Mouse (Mus musculus) neural tube, embryonic 13.5 days (tissue): Measurements from ENCODE around the gene Syt1. TPM values are rescaled to one million over a fixed set of nuclear protein-coding genes. Genes with fewer than 3 reads are reported as not detected.

Experiments
- ATAC-seq: fragments of 200-750 bp; cut with Nextera tagmentation; 2 replicates; pipeline ENCODE4 v1.8.0; 2017; ENCODE audit warnings: low read depth, mild to moderate bottlenecking, moderate TSS enrichment, moderate library complexity
- H3K27ac ChIP-seq: fragments of 300-500 bp; sonication (generic); replicated peaks from 2 replicates; pipeline ENCODE4 v1.5.1; 2015; ENCODE audit warnings: moderate library complexity, mild to moderate bottlenecking, inconsistent platforms
- H3K27me3 ChIP-seq: fragments of 300-500 bp; sonication (generic); 2 replicates; pipeline ENCODE4 v1.6.1; 2015; ENCODE audit warnings: mild to moderate bottlenecking, inconsistent platforms
- H3K36me3 ChIP-seq: fragments of 300-500 bp; sonication (generic); 2 replicates; pipeline ENCODE4 v1.6.1; 2015; ENCODE audit warnings: mild to moderate bottlenecking, inconsistent platforms
- H3K4me1 ChIP-seq: fragments of 300-500 bp; sonication (generic); replicated peaks from 2 replicates; pipeline ENCODE4 v1.6.1; 2015; ENCODE audit warnings: inconsistent platforms
- H3K4me2 ChIP-seq: fragments of 300-500 bp; sonication (generic); 2 replicates; pipeline ENCODE4 v1.6.1; 2015; ENCODE audit warnings: inconsistent platforms, mild to moderate bottlenecking, moderate library complexity
- H3K4me3 ChIP-seq: fragments of 300-500 bp; sonication (generic); 2 replicates; pipeline ENCODE4 v1.5.1; 2015; ENCODE audit warnings: mild to moderate bottlenecking, inconsistent platforms
- H3K9ac ChIP-seq: fragments of 300-500 bp; sonication (generic); 2 replicates; pipeline ENCODE4 v1.6.1; 2015; ENCODE audit warnings: moderate library complexity, mild to moderate bottlenecking, inconsistent platforms
- H3K9me3 ChIP-seq: fragments of 300-500 bp; sonication (generic); 2 replicates; pipeline ENCODE4 v1.6.1; 2016; ENCODE audit warnings: inconsistent platforms
- WGBS: fragments of 180-500 bp; shearing (Covaris S2); methylation state at CpG from one replicate; pipeline ENCODE4 v1.1.7; 2015; 5-methylcytosine and 5-hydroxymethylcytosine counted together
- polyA plus RNA-seq: library from polyadenylated mRNA; unstranded; fragments of >200 nt; fragmentation: Nextera tagmentation; extraction: Ambion mirVana; gene quantifications from 2 replicates; pipeline ENCODE4 v1.2.1, GENCODE M21; 2015

Syt1 gene
- polyA plus RNA-seq, 1 experiment from 2014 or later: 70.4 TPM

DNA sequence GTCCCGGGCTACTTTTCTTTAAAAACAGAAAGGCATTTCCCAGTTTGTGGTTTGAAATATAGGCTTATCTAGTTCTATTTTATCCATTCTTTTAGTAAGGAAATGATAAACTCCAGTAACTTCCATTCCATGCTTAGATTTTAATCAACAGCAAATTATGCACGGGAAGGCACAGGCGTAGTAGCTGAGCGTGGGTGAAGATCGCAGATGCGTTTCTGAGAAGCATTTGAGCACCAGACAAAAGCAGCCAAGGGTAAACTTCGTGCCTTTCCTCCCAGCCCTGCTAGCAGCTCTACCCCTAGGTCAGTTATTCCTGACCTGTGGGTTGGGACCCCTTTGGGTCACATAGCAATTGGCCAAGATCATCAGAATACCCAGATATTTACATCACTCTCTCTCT lies 482.4 kb downstream of the Syt1 start:
- ATAC-seq: no peak
- peaks cover 9% of the 10 kb centered on the region for H3K4me1 ChIP-seq
- no peaks in the 10 kb centered on the region for H3K9me3 ChIP-seq
- H3K9ac ChIP-seq: no peak overlapping the region
- no peak overlapping the region for H3K27ac ChIP-seq
- H3K27me3 ChIP-seq: no peaks in the 10 kb centered on the region
- no peak overlapping the region for H3K4me2 ChIP-seq
- no peaks in the 10 kb centered on the region for H3K36me3 ChIP-seq
- H3K4me3 ChIP-seq: no peak overlapping the region
- WGBS: 91% methylated on average over 7 of the region's 7 CpGs

DNA sequence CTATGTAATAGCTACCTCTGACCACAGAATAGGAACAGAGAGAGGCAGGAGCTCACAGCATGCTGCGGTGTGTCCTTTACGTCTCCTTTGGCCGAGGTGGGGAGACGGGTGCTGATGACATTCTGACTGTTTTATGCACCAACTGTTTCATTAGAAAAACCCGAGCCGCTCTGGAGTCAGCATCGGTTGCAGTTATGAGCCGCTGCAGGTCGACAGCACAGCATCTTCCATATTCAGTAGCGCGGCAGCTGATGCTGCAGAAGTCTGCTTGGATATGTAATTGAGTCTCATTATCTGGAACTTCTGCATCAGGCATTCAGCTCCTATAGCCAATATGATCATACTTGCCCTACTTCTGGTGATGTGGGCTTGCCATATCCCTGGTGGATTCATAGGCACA lies 485.3 kb downstream of the Syt1 start:
- peaks cover 6% of the 10 kb centered on the region; the same call in 1 of the 2 replicates for H3K4me1 ChIP-seq
- no peak overlapping the region for H3K4me2 ChIP-seq
- H3K36me3 ChIP-seq: no peaks in the 10 kb centered on the region
- no peak overlapping the region for H3K4me3 ChIP-seq
- no peak overlapping the region for H3K27ac ChIP-seq
- ATAC-seq: no peak
- WGBS: 79% methylated on average over 11 of the region's 11 CpGs
- no peak overlapping the region for H3K9ac ChIP-seq
- no peaks in the 10 kb centered on the region for H3K9me3 ChIP-seq
- H3K27me3 ChIP-seq: no peaks in the 10 kb centered on the region

DNA sequence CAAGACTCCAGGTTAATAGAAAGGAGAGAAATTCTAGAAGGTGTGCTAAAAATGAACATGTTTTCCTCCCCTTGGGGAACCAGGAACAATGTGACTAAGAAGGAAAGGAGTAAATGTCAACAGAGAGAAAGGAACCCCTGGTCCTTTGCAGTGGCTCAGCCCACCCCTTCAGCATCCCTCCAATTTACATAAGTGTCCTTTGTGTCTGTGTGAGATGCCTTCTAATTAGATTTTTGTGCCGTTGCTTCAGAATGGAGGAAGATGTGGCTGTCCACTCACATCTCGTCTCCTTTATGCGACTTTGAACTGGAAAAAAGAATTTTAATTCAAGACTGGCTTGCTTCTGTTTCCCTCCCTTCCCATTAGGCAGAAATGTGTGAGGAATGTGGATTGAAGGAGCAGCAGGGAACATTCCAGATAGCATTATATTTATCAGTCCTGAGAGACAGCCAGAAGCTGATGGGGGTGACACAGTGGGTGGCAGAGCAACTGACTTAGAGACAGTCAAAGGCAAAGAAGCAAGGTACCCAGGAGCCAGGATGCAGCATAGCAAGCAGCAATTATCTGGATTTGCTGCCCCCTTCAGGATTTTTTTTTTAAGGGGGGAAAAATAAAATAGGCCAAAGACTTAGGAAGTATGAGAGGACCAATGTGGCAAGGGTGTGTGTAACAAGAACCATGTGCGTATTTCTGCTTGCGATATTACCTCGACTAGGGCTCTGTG lies 486.3 kb downstream of the Syt1 start:
- Histone ChIP-seq H3K36me3 (no peaks in the 10 kb centered on the region), H3K9ac (no peak overlapping the region), H3K4me3 (no peak overlapping the region), H3K9me3 (no peaks in the 10 kb centered on the region), H3K4me1 (peaks cover 6% of the 10 kb centered on the region; the same call in 1 of the 2 replicates), H3K4me2 (no peak overlapping the region), H3K27ac (no peak overlapping the region), H3K27me3 (no peaks in the 10 kb centered on the region)
- 54% methylated on average over 6 of the region's 6 CpGs for WGBS
- peak; percentile 50; the same call in 1 of the 2 replicates for ATAC-seq

DNA sequence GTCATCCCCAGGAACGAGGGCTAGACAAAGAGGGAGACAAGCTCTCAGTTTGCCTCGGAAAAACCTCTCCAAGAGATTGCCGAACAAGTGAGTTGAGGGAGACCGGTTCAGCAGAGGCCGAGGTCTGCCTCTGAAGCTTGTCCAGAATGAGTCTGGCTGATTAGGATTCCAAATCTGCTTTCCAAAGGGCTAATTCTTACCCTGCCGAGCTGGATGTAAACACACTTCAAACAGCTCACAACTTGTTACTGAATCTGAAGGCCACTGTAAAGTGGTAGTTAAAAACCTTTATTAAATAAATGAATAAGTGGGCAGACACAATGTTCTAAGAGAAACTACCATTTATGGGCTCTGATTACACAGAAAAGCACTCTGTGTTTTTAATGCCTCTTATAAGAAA lies 491.6 kb downstream of the Syt1 start:
- WGBS: 69% methylated on average over 6 of the region's 6 CpGs
- Histone ChIP-seq H3K27ac (no peak overlapping the region), H3K36me3 (no peaks in the 10 kb centered on the region), H3K4me3 (no peak overlapping the region), H3K9ac (no peak overlapping the region), H3K27me3 (no peaks in the 10 kb centered on the region), H3K4me2 (no peak overlapping the region), H3K4me1 (peaks cover 1% of the 10 kb centered on the region; the same call in 1 of the 2 replicates), H3K9me3 (no peaks in the 10 kb centered on the region)
- no peak for ATAC-seq

DNA sequence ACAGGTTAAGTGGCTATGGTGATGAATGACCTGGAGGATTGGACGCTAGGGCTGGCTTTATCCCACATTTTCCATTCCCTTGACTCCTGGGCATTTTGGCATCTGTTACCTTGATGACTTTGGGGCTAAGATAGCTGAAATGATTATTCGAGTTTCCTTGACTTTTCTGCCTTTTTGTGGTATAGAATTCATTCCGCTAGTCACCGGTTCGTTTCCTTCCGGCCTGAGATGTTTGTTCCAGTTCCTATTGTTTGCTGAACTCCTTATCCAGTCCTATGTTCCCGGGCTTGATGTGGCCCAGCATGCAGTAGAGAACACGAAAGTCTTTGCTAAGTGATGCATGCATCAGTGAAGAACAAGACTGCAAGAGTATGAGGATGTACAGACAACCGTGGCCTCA lies 493.7 kb downstream of the Syt1 start:
- Histone ChIP-seq H3K4me3 (no peak overlapping the region), H3K27me3 (no peaks in the 10 kb centered on the region), H3K9me3 (no peaks in the 10 kb centered on the region), H3K4me2 (no peak overlapping the region), H3K27ac (no peak overlapping the region), H3K9ac (no peak overlapping the region), H3K4me1 (no peaks in the 10 kb centered on the region), H3K36me3 (no peaks in the 10 kb centered on the region)
- ATAC-seq: no peak
- 86% methylated on average over 9 of the region's 9 CpGs for whole genome bisulfite sequencing

DNA sequence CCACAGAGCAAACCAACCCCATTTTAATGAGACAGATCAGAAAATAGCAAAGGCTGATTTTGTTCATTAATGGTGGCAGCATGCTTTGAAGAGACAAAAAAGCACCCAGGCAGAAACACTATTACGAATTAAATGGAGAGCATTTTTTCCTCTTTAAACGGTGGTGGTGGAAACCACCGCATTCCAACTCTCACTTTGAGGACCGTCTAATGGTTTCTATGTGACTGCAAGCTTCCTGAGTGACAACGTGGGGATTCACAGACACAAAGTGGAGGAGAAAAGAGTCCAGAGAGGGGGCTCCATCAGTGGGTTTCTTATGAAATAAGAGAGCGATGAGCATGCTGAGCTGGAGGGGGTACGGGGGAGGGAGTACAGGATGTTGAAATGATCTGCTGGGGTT lies 496.1 kb downstream of the Syt1 start:
- 76% methylated on average over 7 of the region's 7 CpGs for WGBS
- no peak overlapping the region for H3K9ac ChIP-seq
- no peaks in the 10 kb centered on the region for H3K36me3 ChIP-seq
- ATAC-seq: no peak
- no peak overlapping the region for H3K4me2 ChIP-seq
- H3K27me3 ChIP-seq: no peaks in the 10 kb centered on the region
- H3K9me3 ChIP-seq: no peaks in the 10 kb centered on the region
- no peak overlapping the region for H3K4me3 ChIP-seq
- H3K4me1 ChIP-seq: no peaks in the 10 kb centered on the region
- 0 out of 2 replicates have a peak overlapping the region, but pooled peaks have one; percentile 38 for H3K27ac ChIP-seq

DNA sequence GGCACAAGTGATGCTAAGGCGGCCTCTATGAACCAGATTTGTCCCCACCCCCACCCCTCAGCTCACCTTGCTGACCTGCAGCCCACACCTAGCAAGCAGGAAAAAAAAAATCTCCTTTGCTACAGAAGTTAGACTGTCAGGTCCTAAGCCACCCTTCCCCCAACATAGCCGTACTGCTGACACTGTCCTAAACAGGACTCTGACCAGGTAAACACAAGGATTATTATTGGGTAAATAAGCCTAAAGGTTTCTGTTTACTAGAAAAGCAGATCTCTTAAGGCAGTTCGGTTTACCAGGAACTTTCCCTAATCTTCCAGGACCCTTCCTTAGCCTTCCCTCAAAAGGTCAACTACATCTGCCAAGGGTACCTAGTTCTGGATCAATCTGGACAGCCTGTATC lies 501.2 kb downstream of the Syt1 start:
- H3K4me3 ChIP-seq: no peak overlapping the region
- no peak overlapping the region for H3K9ac ChIP-seq
- WGBS: 88% methylated on average over 3 of the region's 3 CpGs
- H3K9me3 ChIP-seq: no peaks in the 10 kb centered on the region
- H3K4me2 ChIP-seq: no peak overlapping the region
- no peak for ATAC-seq
- no peak overlapping the region for H3K27ac ChIP-seq
- H3K36me3 ChIP-seq: no peaks in the 10 kb centered on the region
- peaks cover 11% of the 10 kb centered on the region; the same call in 1 of the 2 replicates for H3K4me1 ChIP-seq
- H3K27me3 ChIP-seq: no peaks in the 10 kb centered on the region

DNA sequence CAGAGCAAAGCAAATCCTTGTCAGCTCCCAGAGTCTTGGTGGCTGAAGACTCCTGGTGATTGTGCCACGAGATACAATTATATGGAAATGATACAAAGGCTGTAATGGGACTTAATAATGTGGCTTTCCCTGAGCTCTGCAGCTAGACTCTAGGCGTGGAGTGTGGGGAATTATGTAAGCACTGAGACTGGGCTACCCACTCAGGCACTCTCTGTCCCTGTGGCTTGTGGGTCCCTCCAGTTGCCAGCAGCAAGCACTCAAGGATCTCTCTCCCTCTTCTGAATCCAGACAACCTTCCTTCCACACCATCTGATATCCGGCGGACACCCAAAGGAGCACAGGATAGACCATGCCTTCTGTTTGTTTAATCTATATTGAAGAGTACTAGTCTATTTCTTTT lies 503.9 kb downstream of the Syt1 start:
- H3K27me3 ChIP-seq: no peaks in the 10 kb centered on the region
- H3K4me1 ChIP-seq: peaks cover 18% of the 10 kb centered on the region; the same call in 1 of the 2 replicates
- WGBS: 87% methylated on average over 4 of the region's 4 CpGs
- no peaks in the 10 kb centered on the region for H3K9me3 ChIP-seq
- H3K27ac ChIP-seq: no peak overlapping the region
- H3K9ac ChIP-seq: no peak overlapping the region
- no peak for ATAC-seq
- no peak overlapping the region for H3K4me2 ChIP-seq
- H3K4me3 ChIP-seq: no peak overlapping the region
- no peaks in the 10 kb centered on the region for H3K36me3 ChIP-seq

DNA sequence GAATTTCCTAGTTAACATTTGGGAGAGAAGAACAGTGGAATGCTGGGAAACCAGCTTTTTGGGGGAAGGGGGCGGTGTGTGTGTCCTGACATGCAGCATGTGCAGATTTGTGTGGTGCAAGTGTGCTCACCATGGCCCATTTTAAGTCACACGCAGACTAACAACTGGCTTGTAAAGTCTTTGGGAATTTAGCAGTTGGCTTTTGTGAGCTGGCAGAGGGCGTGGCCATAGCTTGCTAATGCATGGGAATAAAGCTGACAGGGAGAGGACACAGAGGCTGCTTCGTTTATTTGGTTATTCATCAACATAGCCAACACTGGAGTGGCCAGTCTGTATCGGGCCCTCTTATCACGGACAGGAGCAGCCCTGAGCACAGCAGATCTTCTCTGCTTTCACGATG lies 505.9 kb downstream of the Syt1 start:
- Histone ChIP-seq H3K4me3 (no peak overlapping the region), H3K36me3 (peaks cover 4% of the 10 kb centered on the region; the same call in 1 of the 2 replicates), H3K27me3 (no peaks in the 10 kb centered on the region), H3K4me1 (peaks cover 18% of the 10 kb centered on the region; the same call in 1 of the 2 replicates), H3K4me2 (no peak overlapping the region), H3K9ac (no peak overlapping the region), H3K27ac (no peak overlapping the region), H3K9me3 (no peaks in the 10 kb centered on the region)
- no peak for ATAC-seq
- 68% methylated on average over 7 of the region's 7 CpGs for WGBS

DNA sequence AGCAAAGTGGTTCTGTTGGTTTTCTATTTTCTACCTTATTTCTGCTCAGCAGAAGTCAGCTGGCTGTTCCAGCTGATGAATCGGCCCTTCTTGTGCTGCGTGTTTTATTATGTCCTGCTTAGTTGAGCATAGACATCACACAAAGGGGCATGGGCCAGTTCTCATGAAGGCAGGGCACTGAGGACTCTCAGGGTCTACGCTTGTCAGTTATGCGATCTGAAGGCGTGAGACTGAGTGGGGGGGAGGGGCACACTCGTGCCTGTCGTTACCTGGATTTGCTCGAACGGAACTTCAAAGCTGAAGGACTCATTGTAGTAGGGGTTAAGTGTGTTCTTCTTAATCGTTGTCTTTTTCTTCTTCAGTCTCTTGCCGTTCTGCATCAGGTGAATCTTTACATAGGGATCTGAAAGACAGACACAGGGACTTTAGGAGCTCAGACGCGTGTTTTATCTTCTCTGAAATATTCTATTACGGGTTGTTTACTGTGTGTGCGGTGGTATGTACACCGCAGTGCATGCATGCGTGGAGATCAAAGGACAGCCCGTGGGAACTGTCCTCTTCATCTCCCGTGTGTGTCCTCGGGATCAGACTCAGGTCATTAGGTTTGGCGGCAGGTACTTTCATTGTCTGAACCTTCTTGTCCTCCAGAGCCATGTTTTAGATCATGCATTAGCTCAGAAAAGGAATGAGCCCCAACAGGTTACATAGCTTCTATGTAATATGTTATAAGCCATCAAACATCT lies 506.5 kb downstream of the Syt1 start:
- Histone ChIP-seq H3K4me3 (no peak overlapping the region), H3K36me3 (peaks cover 4% of the 10 kb centered on the region; the same call in 1 of the 2 replicates), H3K9ac (no peak overlapping the region), H3K27ac (no peak overlapping the region), H3K4me2 (no peak overlapping the region), H3K9me3 (no peaks in the 10 kb centered on the region), H3K4me1 (peaks cover 18% of the 10 kb centered on the region; the same call in 1 of the 2 replicates), H3K27me3 (no peaks in the 10 kb centered on the region)
- ATAC-seq: no peak
- 71% methylated on average over 21 of the region's 21 CpGs for WGBS

DNA sequence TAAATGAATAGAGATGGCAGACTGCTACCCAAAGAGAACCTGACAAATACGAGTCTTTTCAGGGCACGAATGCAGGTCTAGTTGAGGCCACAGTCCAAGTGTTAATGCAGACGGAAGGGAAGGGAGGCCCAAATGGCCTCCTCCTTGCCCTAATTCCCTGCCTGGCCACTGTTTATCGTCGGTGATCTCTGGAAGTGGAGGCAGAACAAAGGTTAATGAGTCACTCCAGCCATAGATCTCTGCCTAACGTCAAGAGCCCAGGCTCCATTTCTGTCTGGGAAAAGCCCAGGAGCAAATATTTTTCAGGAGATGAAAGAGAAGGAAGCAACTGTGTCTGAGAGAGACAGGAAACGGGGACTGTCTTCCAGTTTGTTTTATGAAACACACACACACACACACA lies 520.6 kb downstream of the Syt1 start:
- Histone ChIP-seq H3K4me3 (no peak overlapping the region), H3K4me2 (no peak overlapping the region), H3K36me3 (no peaks in the 10 kb centered on the region), H3K9me3 (peaks cover 12% of the 10 kb centered on the region; the same call in 1 of the 2 replicates), H3K4me1 (no peaks in the 10 kb centered on the region), H3K9ac (no peak overlapping the region), H3K27me3 (no peaks in the 10 kb centered on the region), H3K27ac (no peak overlapping the region)
- WGBS: 64% methylated on average over 7 of the region's 7 CpGs
- ATAC-seq: no peak

DNA sequence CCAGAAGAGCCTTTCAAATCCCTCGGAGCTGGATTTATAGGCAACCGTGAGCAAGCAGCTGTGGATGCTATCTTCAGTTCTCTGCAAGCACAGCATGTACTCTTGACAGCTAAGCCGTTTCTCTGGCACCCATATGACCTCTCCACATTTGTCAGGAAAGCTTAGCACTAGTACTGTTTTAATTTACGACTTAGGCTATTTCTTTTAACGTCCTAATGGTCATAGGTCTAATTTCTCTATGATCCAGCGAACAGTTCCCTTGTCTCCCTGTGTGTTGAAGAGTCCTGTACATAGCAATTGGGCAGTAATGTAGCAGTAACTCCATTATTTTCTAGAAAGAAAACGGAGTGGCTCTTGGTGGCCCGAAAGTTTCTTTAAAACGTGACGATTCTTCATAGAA lies 526.8 kb downstream of the Syt1 start:
- H3K4me2 ChIP-seq: no peak overlapping the region
- no peaks in the 10 kb centered on the region for H3K4me1 ChIP-seq
- H3K27me3 ChIP-seq: no peaks in the 10 kb centered on the region
- no peak overlapping the region for H3K9ac ChIP-seq
- H3K4me3 ChIP-seq: no peak overlapping the region
- ATAC-seq: no peak
- H3K27ac ChIP-seq: no peak overlapping the region
- WGBS: 72% methylated on average over 10 of the region's 10 CpGs
- H3K36me3 ChIP-seq: no peaks in the 10 kb centered on the region
- no peaks in the 10 kb centered on the region for H3K9me3 ChIP-seq
